Mouse (Mus musculus) ES-Bruce4 (cell line): ENCODE results near the gene Tmed11. TPM values are rescaled to one million over a fixed set of nuclear protein-coding genes. Genes with fewer than 3 reads are reported as not detected.
A peak's percentile ranks its signal among the peaks of the same experiment; 100 is the strongest.
"Not testable (repeated sequence)": the region's sequence is repeated elsewhere in the genome, so short reads cannot be mapped to it uniquely, and the experiment has no call there.

Source experiments
- H3K27ac ChIP-seq: 2 replicates; pipeline ENCODE4 v1.5.1; 2012; ENCODE audit warnings: low read length, inconsistent platforms; ENCODE audit not compliant: insufficient read depth
- H3K27me3 ChIP-seq: 2 replicates; pipeline ENCODE4 v1.6.1; 2012; ENCODE audit warnings: mild to moderate bottlenecking, low read length, inconsistent platforms; ENCODE audit not compliant: control insufficient read depth, poor library complexity, insufficient read depth, severe bottlenecking
- H3K36me3 ChIP-seq: 2 replicates; pipeline ENCODE4 v1.6.1; 2012; ENCODE audit warnings: inconsistent platforms, mild to moderate bottlenecking, low read length, moderate library complexity; ENCODE audit not compliant: control insufficient read depth, poor library complexity, insufficient read depth, severe bottlenecking
- H3K4me1 ChIP-seq: one replicate; pipeline ENCODE4 v1.8.1; 2011; ENCODE audit warnings: low read length; ENCODE audit not compliant: control insufficient read depth, insufficient read depth
- H3K4me3 ChIP-seq: 2 replicates; pipeline ENCODE4 v1.5.1; 2011; ENCODE audit warnings: low read depth, mild to moderate bottlenecking, low read length
- H3K9ac ChIP-seq: 2 replicates; pipeline ENCODE4 v1.6.1; 2012; ENCODE audit warnings: low read depth, mild to moderate bottlenecking, inconsistent platforms; ENCODE audit not compliant: poor library complexity, severe bottlenecking
- H3K9me3 ChIP-seq: replicated peaks from 2 replicates; pipeline ENCODE4 v1.6.1; 2012; ENCODE audit warnings: mild to moderate bottlenecking, low read length, inconsistent platforms; ENCODE audit not compliant: control insufficient read depth, poor library complexity, insufficient read depth, severe bottlenecking
- CTCF ChIP-seq: IDR thresholded peaks from one replicate; pipeline ENCODE4 v1.8.1; 2011; ENCODE audit warnings: low read depth, low read length
- EP300 ChIP-seq: IDR thresholded peaks from 2 replicates; pipeline ENCODE4 v1.6.1; 2011; ENCODE audit warnings: low read depth, low read length; ENCODE audit not compliant: insufficient read depth
- POLR2A ChIP-seq: IDR thresholded peaks from one replicate; pipeline ENCODE4 v1.8.1; 2011; ENCODE audit warnings: low read length; ENCODE audit not compliant: insufficient read depth
- polyA plus RNA-seq: library from polyadenylated mRNA; stranded (reverse); fragments of >200 nt; gene quantifications from 2 replicates; pipeline ENCODE4 v1.2.4, GENCODE M21; 2011; ENCODE audit warnings: low read depth; ENCODE audit not compliant: missing spikeins, insufficient read depth, insufficient read length

Gene Tmed11
- polyA plus RNA-seq, 1 experiment, result not detected

GRCm38 (mm10) chr5:108774630-108775306, 20.4 kb downstream of the Tmed11 start, which contains the start of gene Rnf212:
TSS of gene Rnf212 (minus strand) at chr5:108774982.
- Histone ChIP-seq H3K9me3 (no peaks in the 10 kb centered on the region), H3K36me3 (no peaks in the 10 kb centered on the region), H3K4me3 (peak within 1 kb of the TSS; percentile 4; the same call in 1 of the 2 replicates), H3K4me1 (no peaks in the 10 kb centered on the region), H3K9ac (no peak within 1 kb of the TSS), H3K27ac (no peak within 1 kb of the TSS), H3K27me3 (peaks cover 7% of the 10 kb centered on the region)
- no peak for TF ChIP-seq EP300
- TF ChIP-seq POLR2A, result no peak
- TF ChIP-seq CTCF, result no peak

GRCm38 (mm10) chr5:108760002-108760401, 35.2 kb downstream of the Tmed11 start:
- Histone ChIP-seq H3K27ac (no peak overlapping the region), H3K4me3 (no peak overlapping the region), H3K9me3 (no peaks in the 10 kb centered on the region), H3K36me3 (no peaks in the 10 kb centered on the region), H3K27me3 (no peaks in the 10 kb centered on the region), H3K9ac (no peak overlapping the region), H3K4me1 (no peaks in the 10 kb centered on the region)
- TF ChIP-seq CTCF (no peak), POLR2A (no peak)

- Histone ChIP-seq H3K4me1 (no peaks in the 10 kb centered on the region), H3K27me3 (no peaks in the 10 kb centered on the region), H3K36me3 (no peaks in the 10 kb centered on the region), H3K9me3 (no peaks in the 10 kb centered on the region), H3K9ac (no peak overlapping the region), H3K27ac (no peak overlapping the region), H3K4me3 (no peak overlapping the region)
- TF ChIP-seq CTCF, result peak; percentile 2
- TF ChIP-seq POLR2A, result no peak
Measured at GRCm38 (mm10) chr5:108758396-108758795, 36.8 kb downstream of the Tmed11 start.

GRCm38 (mm10) chr5:108751258-108751657, 43.9 kb downstream of the Tmed11 start:
- H3K9ac ChIP-seq, H3K27ac ChIP-seq, H3K36me3 ChIP-seq, H3K4me3 ChIP-seq, H3K27me3 ChIP-seq, H3K4me1 ChIP-seq, H3K9me3 ChIP-seq: not testable (repeated sequence)

GRCm38 (mm10) chr5:108750328-108751210, 44.6 kb downstream of the Tmed11 start:
- H3K36me3 ChIP-seq, result no peaks in the 10 kb centered on the region
- TF ChIP-seq CTCF (no peak), POLR2A (no peak), EP300 (no peak)
- H3K9me3 ChIP-seq, result no peaks in the 10 kb centered on the region
- no peaks in the 10 kb centered on the region for H3K27me3 ChIP-seq
- H3K4me1 ChIP-seq, result no peaks in the 10 kb centered on the region
- no peak overlapping the region for H3K27ac ChIP-seq
- H3K4me3 ChIP-seq, result no peak overlapping the region
- H3K9ac ChIP-seq, result no peak overlapping the region

- H3K9me3 ChIP-seq, result no peaks in the 10 kb centered on the region
- H3K4me3 ChIP-seq, result no peak overlapping the region
- no peaks in the 10 kb centered on the region for H3K4me1 ChIP-seq
- H3K27me3 ChIP-seq, result no peaks in the 10 kb centered on the region
- no peaks in the 10 kb centered on the region for H3K36me3 ChIP-seq
- H3K27ac ChIP-seq, result no peak overlapping the region
- no peak for TF ChIP-seq EP300
- no peak for TF ChIP-seq POLR2A
- no peak for TF ChIP-seq CTCF
- no peak overlapping the region for H3K9ac ChIP-seq
Measured at GRCm38 (mm10) chr5:108744629-108745028, 50.5 kb downstream of the Tmed11 start.
